Mouse (Mus musculus) central nervous system, embryonic 14 days (tissue): Measurements from ENCODE around the gene Prdm2. TPM values are rescaled to one million over a fixed set of nuclear protein-coding genes. Genes with fewer than 3 reads are reported as not detected.

ENCODE experiments used
- polyA plus RNA-seq: library from polyadenylated mRNA; depleted of rRNA; stranded (reverse); fragments of >200 nt; gene quantifications from 2 replicates; pipeline ENCODE4 v1.2.3, GENCODE M21; 2012; rRNA removed

Prdm2 gene
- polyA plus RNA-seq, result 23.2 and 23.5 TPM in 2 replicates

GRCm38 (mm10) chr4:143212341-143213174 lies at the start of gene Prdm2:
Gene Prdm2 (minus strand): TSS chr4:143212995.

Other genes with a start within 250 kb of the Prdm2 start
- 30.6 and 30.7 TPM in 2 replicates for gene Pdpn, start 86.6 kb upstream of the Prdm2 start, polyA plus RNA-seq
- gene Lrrc38, start 136.8 kb upstream of the Prdm2 start, polyA plus RNA-seq, result 0.10 and 0.45 TPM in 2 replicates
- gene Pramel1, start 181.4 kb upstream of the Prdm2 start, polyA plus RNA-seq, result not detected in 2 replicates
- gene Pramef8, start 199.4 kb upstream of the Prdm2 start, polyA plus RNA-seq, result 10.8 and 12.1 TPM in 2 replicates
- gene Oog4, start 237.3 kb upstream of the Prdm2 start, polyA plus RNA-seq, result not detected in 2 replicates